Mouse (Mus musculus) testis, adult 2 months (tissue): ENCODE measurements around the gene Bmpr1b. TPM values are rescaled to one million over a fixed set of nuclear protein-coding genes. Genes with fewer than 3 reads are reported as not detected.

Source experiments
- H3K27ac ChIP-seq: fragments of 200-500 bp; 2 replicates; pipeline ENCODE4 v1.5.1; 2012; ENCODE audit warnings: low read depth, low read length; ENCODE audit not compliant: control insufficient read depth, insufficient read depth
- H3K27me3 ChIP-seq: fragments of 200-500 bp; 2 replicates; pipeline ENCODE4 v1.6.1; 2012; ENCODE audit warnings: mild to moderate bottlenecking, low read length, moderate library complexity; ENCODE audit not compliant: control insufficient read depth, insufficient read depth
- H3K36me3 ChIP-seq: fragments of 200-500 bp; 2 replicates; pipeline ENCODE4 v1.6.1; 2012; ENCODE audit warnings: mild to moderate bottlenecking, low read length; ENCODE audit not compliant: control insufficient read depth, insufficient read depth
- H3K4me1 ChIP-seq: fragments of 200-500 bp; 2 replicates; pipeline ENCODE4 v1.6.1; 2012; ENCODE audit warnings: low read length; ENCODE audit not compliant: control insufficient read depth, insufficient read depth
- H3K4me3 ChIP-seq: fragments of 200-500 bp; 2 replicates; pipeline ENCODE4 v1.5.1; 2012; ENCODE audit warnings: low read depth, mild to moderate bottlenecking, low read length, moderate library complexity, mixed read lengths; ENCODE audit not compliant: control insufficient read depth
- CTCF ChIP-seq: fragments of 200-500 bp; IDR thresholded peaks from 2 replicates; pipeline ENCODE4 v1.5.1; 2012; ENCODE audit warnings: low read depth, mild to moderate bottlenecking, inconsistent platforms, low read length, moderate library complexity; ENCODE audit not compliant: control insufficient read depth, insufficient read depth, insufficient replicate concordance
- POLR2A ChIP-seq: fragments of 200-500 bp; IDR thresholded peaks from 2 replicates; pipeline ENCODE4 v1.6.1; 2012; ENCODE audit warnings: low read depth, mild to moderate bottlenecking, inconsistent platforms, low read length, moderate library complexity; ENCODE audit not compliant: control insufficient read depth
- polyA plus RNA-seq: library from polyadenylated mRNA; depleted of rRNA; stranded (reverse); fragments of >200 nt; gene quantifications from 2 replicates; pipeline ENCODE4 v1.2.3, GENCODE M21; 2012

Gene Bmpr1b
- polyA plus RNA-seq, 1 experiment, result 0.10 TPM

DNA sequence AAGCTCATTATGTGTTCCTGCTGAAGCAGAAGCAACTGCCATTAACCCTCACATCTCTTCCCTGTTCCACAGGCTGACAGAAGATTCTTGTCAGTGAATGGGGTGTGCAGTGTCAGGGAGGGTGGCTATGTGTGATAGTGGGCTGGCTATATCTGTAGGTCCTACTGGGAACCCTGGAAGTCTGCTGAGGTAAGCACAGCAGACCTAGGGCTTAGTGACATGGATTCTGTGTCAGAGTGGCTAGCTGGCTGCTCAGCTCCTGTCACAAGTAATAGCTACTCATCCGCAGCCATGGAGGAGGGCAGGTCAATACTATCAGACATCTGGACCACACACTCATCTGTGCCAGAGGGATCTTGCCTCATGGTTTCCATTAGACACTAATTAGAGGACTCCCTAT, 354.4 kb downstream of the Bmpr1b start:
- Histone ChIP-seq H3K27ac (no peak overlapping the region), H3K27me3 (no peaks in the 10 kb centered on the region), H3K4me3 (no peak overlapping the region), H3K4me1 (no peaks in the 10 kb centered on the region), H3K36me3 (no peaks in the 10 kb centered on the region)
- no peak for TF ChIP-seq CTCF
- TF ChIP-seq POLR2A, result no peak

DNA sequence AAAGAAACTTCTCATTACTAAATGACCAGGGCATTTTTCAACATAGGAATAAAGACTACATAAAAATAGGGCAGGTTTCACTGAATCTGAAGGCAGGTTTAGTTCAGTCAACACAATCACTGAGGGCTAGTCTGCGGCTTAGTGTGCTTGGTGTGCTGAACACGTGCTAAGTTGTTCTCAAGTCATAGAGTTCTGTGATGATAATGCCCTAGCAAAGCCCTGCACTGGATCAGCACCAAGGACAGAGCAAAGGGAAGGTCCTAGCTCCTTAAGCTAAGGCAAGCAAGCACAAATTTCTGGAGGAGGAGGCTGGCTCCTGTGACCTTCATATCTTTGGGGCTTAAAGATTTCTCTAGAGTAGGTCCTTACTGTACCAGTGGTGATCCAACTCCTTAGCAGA, 357.9 kb downstream of the Bmpr1b start:
- H3K36me3 ChIP-seq, result no peaks in the 10 kb centered on the region
- TF ChIP-seq CTCF (no peak), POLR2A (no peak)
- no peak overlapping the region for H3K4me3 ChIP-seq
- no peaks in the 10 kb centered on the region for H3K27me3 ChIP-seq
- H3K4me1 ChIP-seq, result no peaks in the 10 kb centered on the region
- H3K27ac ChIP-seq, result no peak overlapping the region

GRCm38 (mm10) chr3:141810944-141811343, 358.3 kb downstream of the Bmpr1b start:
- Histone ChIP-seq H3K4me3 (no peak overlapping the region), H3K36me3 (no peaks in the 10 kb centered on the region), H3K4me1 (no peaks in the 10 kb centered on the region), H3K27me3 (no peaks in the 10 kb centered on the region), H3K27ac (no peak overlapping the region)
- TF ChIP-seq CTCF (no peak), POLR2A (no peak)

DNA sequence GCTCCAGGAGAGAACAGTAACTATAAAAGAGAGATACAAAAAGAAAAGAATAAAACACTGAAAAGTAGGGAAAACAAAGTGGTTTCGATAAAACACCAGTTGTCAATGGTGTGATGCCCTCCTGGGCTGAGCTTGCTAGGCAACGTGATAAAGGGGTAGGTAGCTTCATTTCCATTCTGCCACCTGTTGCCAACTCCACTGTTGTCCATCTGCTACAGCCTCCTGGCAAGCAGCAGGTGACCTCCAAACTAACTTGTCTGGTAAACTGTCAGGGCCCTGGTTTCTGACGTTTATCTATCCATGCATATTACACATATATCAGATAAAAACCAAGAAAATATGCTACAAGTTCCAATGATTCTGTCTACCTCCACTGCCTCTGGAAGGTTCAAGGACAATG, 359.6 kb downstream of the Bmpr1b start:
- Histone ChIP-seq H3K36me3 (no peaks in the 10 kb centered on the region), H3K4me3 (no peak overlapping the region), H3K27ac (no peak overlapping the region), H3K27me3 (no peaks in the 10 kb centered on the region), H3K4me1 (no peaks in the 10 kb centered on the region)
- no peak for TF ChIP-seq CTCF
- TF ChIP-seq POLR2A, result no peak

DNA sequence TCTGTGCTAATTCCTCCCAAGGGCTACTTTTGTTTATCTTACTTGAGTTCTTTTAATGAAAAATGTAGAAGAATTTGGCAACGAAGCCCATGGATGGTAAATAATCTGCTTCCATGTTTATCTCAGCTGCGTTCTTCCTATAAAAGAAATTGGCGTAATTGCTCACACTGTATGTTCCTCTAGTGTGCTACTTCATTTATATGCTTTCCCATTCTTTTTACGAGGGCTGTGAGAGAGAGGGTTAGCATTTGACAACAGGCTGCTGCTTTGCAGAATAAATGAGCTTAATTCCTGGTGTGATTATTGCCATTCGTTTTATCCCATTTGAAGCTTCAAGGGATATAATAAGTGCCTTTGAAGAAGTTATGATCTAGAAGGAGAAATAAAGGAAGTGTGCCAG, 365.1 kb downstream of the Bmpr1b start:
- Histone ChIP-seq H3K27ac (no peak overlapping the region), H3K36me3 (no peaks in the 10 kb centered on the region), H3K4me3 (no peak overlapping the region), H3K4me1 (no peaks in the 10 kb centered on the region), H3K27me3 (no peaks in the 10 kb centered on the region)
- TF ChIP-seq POLR2A (no peak), CTCF (no peak)

GRCm38 (mm10) chr3:141797789-141798188, 371.4 kb downstream of the Bmpr1b start:
- Histone ChIP-seq H3K4me3 (no peak overlapping the region), H3K36me3 (no peaks in the 10 kb centered on the region), H3K27ac (no peak overlapping the region), H3K27me3 (no peaks in the 10 kb centered on the region), H3K4me1 (no peaks in the 10 kb centered on the region)
- no peak for TF ChIP-seq POLR2A
- TF ChIP-seq CTCF, result no peak

GRCm38 (mm10) chr3:141797372-141797771, 371.9 kb downstream of the Bmpr1b start:
- Histone ChIP-seq H3K4me1 (no peaks in the 10 kb centered on the region), H3K27ac (no peak overlapping the region), H3K27me3 (no peaks in the 10 kb centered on the region), H3K36me3 (no peaks in the 10 kb centered on the region), H3K4me3 (no peak overlapping the region)
- TF ChIP-seq CTCF, result no peak
- no peak for TF ChIP-seq POLR2A

- TF ChIP-seq POLR2A (no peak), CTCF (no peak)
Measured at GRCm38 (mm10) chr3:141794371-141794770, 374.9 kb downstream of the Bmpr1b start.

More at GRCm38 (mm10) chr3:141794371-141794770, 374.9 kb downstream of the Bmpr1b start:
- Histone ChIP-seq H3K4me3 (no peak overlapping the region), H3K36me3 (no peaks in the 10 kb centered on the region), H3K4me1 (no peaks in the 10 kb centered on the region), H3K27ac (no peak overlapping the region), H3K27me3 (no peaks in the 10 kb centered on the region)
